8 mouse cellular contexts compared by ENCODE assay signal in the genomic region with DNA sequence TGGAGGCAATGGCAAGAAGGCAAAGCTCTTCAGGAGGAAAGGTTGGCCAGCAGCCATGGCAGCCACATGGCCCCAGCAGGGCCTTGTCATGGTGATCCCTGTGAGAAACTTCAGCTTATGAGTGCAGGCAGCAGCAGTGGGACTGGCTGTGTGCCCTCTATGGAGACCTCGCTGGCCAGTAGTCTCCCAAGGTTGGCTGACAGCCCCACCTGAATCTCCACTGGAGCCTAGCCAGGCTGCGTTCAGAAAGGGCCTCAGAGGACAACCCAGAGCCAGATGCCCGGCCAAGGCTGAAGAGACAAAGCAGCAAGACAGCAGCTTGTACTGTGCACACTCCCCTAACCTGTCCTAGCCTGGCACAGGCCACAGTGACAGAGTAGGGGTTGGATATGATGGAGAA. TPM values are rescaled to one million over a fixed set of nuclear protein-coding genes. Genes with fewer than 3 reads are reported as not detected.
DNase-seq lines count a peak whose midpoint lies in the region; ATAC-seq lines count a peak whose summit lies in the region.
"Had no signal": no experiment of that assay in that cellular context is flagged by ENCODE, and none has a peak within 500 bp of the region (broad histone marks: within the 10 kb centered on the region; RNA-seq: fewer than 3 reads in every experiment).

No protein-coding gene starts in this region.

- peak; percentile 58 for DNase-seq in adipocyte (ENCODE audit: low spot score)
- peak; percentile 83 for DNase-seq in cerebellum, adult 11 months
- DNase-seq in heart, adult 8-10 months (ENCODE audit: low spot score): peak; percentile 73
- peak; percentile 87 to 91 for DNase-seq in kidney, adult 8-10 months
- DNase-seq in lung, postnatal 25 days (ENCODE audit: low spot score): peak; percentile 63
- DNase-seq in thymus, postnatal 0 days (ENCODE audit: low spot score): no peak

- no peak for ATAC-seq in activated CD4-positive, CD25-positive, alpha-beta regulatory T cell, adult 4 months

RNA-seq across cellular contexts. Expression of gene Gcgr, which starts 8.0 kb away (rescaled TPM):
- 1 to 10 TPM in 1 of 4 experiments, under 1 TPM in 3; 0.69 to 1.0 (median 0.78) TPM for total RNA-seq in heart, adult 8-10 months (2022)
- 0.14 and 0.18 TPM in 2 replicates for polyA plus RNA-seq in thymus, postnatal 0 days (2015; fragmentation: Nextera tagmentation; extraction: Ambion mirVana)
- polyA plus RNA-seq in activated CD4-positive, CD25-positive, alpha-beta regulatory T cell, adult 4 months (2017; shearing (Covaris generic)): not detected

RNA-seq across cellular contexts. Expression of gene Mcrip1, which starts 11.0 kb away (rescaled TPM):
- 10 to 100 TPM; 37.5 to 41.0 (median 38.5) TPM for total RNA-seq in heart, adult 8-10 months (2022)
- polyA plus RNA-seq in thymus, postnatal 0 days (2015; fragmentation: Nextera tagmentation; extraction: Ambion mirVana): 179 and 196 TPM in 2 replicates
- polyA plus RNA-seq in activated CD4-positive, CD25-positive, alpha-beta regulatory T cell, adult 4 months (2017; shearing (Covaris generic)): 100 to 1,000 TPM; 121 to 128 TPM

RNA-seq across cellular contexts. Expression of gene Ppp1r27, which starts 12.4 kb away (rescaled TPM):
- total RNA-seq in heart, adult 8-10 months (2022): under 1 TPM in 1 of 4 experiments, not detected in 3; 0.34 TPM
- 13.7 and 17.1 TPM in 2 replicates for polyA plus RNA-seq in thymus, postnatal 0 days (2015; fragmentation: Nextera tagmentation; extraction: Ambion mirVana)
- polyA plus RNA-seq in activated CD4-positive, CD25-positive, alpha-beta regulatory T cell, adult 4 months (2017; shearing (Covaris generic)): not detected
- polyA plus RNA-seq: macrophage had no signal

RNA-seq across cellular contexts. Expression of gene P4hb, which starts 34.6 kb away (rescaled TPM):
- total RNA-seq in heart, adult 8-10 months (2022): 100 to 1,000 TPM; 217 to 256 (median 229) TPM
- polyA plus RNA-seq in thymus, postnatal 0 days (2015; fragmentation: Nextera tagmentation; extraction: Ambion mirVana): 254 and 290 TPM in 2 replicates
- polyA plus RNA-seq in activated CD4-positive, CD25-positive, alpha-beta regulatory T cell, adult 4 months (2017; shearing (Covaris generic)): 100 to 1,000 TPM; 140 to 160 TPM

RNA-seq across cellular contexts. Expression of gene Arhgdia, which starts 42.9 kb away (rescaled TPM):
- 100 to 1,000 TPM; 130 to 152 (median 141) TPM for total RNA-seq in heart, adult 8-10 months (2022)
- 553 and 615 TPM in 2 replicates for polyA plus RNA-seq in thymus, postnatal 0 days (2015; fragmentation: Nextera tagmentation; extraction: Ambion mirVana)
- polyA plus RNA-seq in activated CD4-positive, CD25-positive, alpha-beta regulatory T cell, adult 4 months (2017; shearing (Covaris generic)): 100 to 1,000 TPM; 601 to 860 TPM

Comparison
In these comparisons a context has a peak if more than half of its experiments do, and no peak if none do; other contexts are left out.
1. RNA of gene Ppp1r27, which starts 12.4 kb away (polyA plus RNA-seq): 13.7 to 17.1 TPM in thymus, postnatal 0 days; not detected in activated CD4-positive, CD25-positive, alpha-beta regulatory T cell, adult 4 months; every median in the first group is over 10 times any median in the second.